Mouse (Mus musculus) CH12.LX (cell line): ENCODE data around the gene Higd1c. TPM values are rescaled to one million over a fixed set of nuclear protein-coding genes. Genes with fewer than 3 reads are reported as not detected.

Experiments used
- DNase-seq: peaks from one replicate; pipeline ENCODE4 v3.0.0-alpha.2; 2013; ENCODE audit errors: extremely low read depth
- H3K27ac ChIP-seq: 2 replicates; pipeline ENCODE4 v1.5.1; 2012; ENCODE audit warnings: low read depth, mild to moderate bottlenecking, control low read depth, moderate library complexity; ENCODE audit not compliant: insufficient read depth
- H3K27me3 ChIP-seq: replicated peaks from 2 replicates; pipeline ENCODE3; 2012; ENCODE audit warnings: inconsistent platforms
- H3K36me3 ChIP-seq, 2 experiments: replicated peaks in 1 of 2; 2 replicates each; pipeline versions ENCODE3 to v1.6.1; 2012; ENCODE audit warnings: inconsistent platforms in 1 of 2, low read length in 1 of 2, mild to moderate bottlenecking in 1 of 2, mixed read lengths in 1 of 2, moderate library complexity in 1 of 2; ENCODE audit not compliant: control insufficient read depth in 1 of 2, insufficient read depth in 1 of 2
- H3K4me1 ChIP-seq, 2 experiments: 2 replicates each; pipeline ENCODE4 v1.6.1; 2012; ENCODE audit warnings: inconsistent platforms in 1 of 2, moderate library complexity in 1 of 2; ENCODE audit not compliant: insufficient read depth in 2 of 2, control insufficient read depth in 1 of 2
- H3K4me2 ChIP-seq: 2 replicates; pipeline ENCODE4 v1.6.1; 2012; ENCODE audit warnings: low read depth, mild to moderate bottlenecking, control low read depth; ENCODE audit not compliant: poor library complexity, insufficient read depth, severe bottlenecking
- H3K4me3 ChIP-seq, 3 experiments: fragments of 150-350 bp in 1 of 3; sonication (generic) in 1 of 3; replicated peaks in 1 of 3; 2 replicates each; pipeline versions ENCODE3 to v1.5.1; 2011 to 2012; ENCODE audit warnings: low read depth in 2 of 3, low read length in 2 of 3, mild to moderate bottlenecking in 2 of 3, moderate library complexity in 2 of 3, control low read depth in 1 of 3, improper control_type of control experiment in 1 of 3, inconsistent platforms in 1 of 3, mixed read lengths in 1 of 3; ENCODE audit not compliant: poor library complexity in 1 of 3
- H3K79me2 ChIP-seq: replicated peaks from 2 replicates; pipeline ENCODE4 v1.6.1; 2012; ENCODE audit warnings: mild to moderate bottlenecking, moderate library complexity; ENCODE audit not compliant: control insufficient read depth, poor library complexity, insufficient read depth, severe bottlenecking; ENCODE audit errors: extremely low read depth
- H3K9ac ChIP-seq: 2 replicates; pipeline ENCODE4 v1.6.1; 2012; ENCODE audit warnings: low read depth, mild to moderate bottlenecking, control low read depth, moderate library complexity; ENCODE audit not compliant: insufficient read depth
- H3K9me3 ChIP-seq: replicated peaks from 2 replicates; pipeline ENCODE3; 2012; ENCODE audit warnings: low read length, inconsistent platforms, mixed read lengths
- BHLHE40 ChIP-seq: IDR thresholded peaks from 2 replicates; pipeline ENCODE4 v1.6.1; 2011; ENCODE audit warnings: mild to moderate bottlenecking, low read depth, low read length, improper control_type of control experiment
- ELF1 ChIP-seq: IDR thresholded peaks from 2 replicates; pipeline ENCODE4 v1.6.1; 2014; ENCODE audit warnings: low read depth, mild to moderate bottlenecking, inconsistent platforms, low read length, improper control_type of control experiment
- IRF4 ChIP-seq: IDR thresholded peaks from 2 replicates; pipeline ENCODE4 v1.6.1; 2014; ENCODE audit warnings: low read depth, mild to moderate bottlenecking, inconsistent platforms, low read length, improper control_type of control experiment
- JUND ChIP-seq: conservative IDR thresholded peaks from 2 replicates; pipeline ENCODE4 v1.6.1; 2011; ENCODE audit warnings: low read depth, low read length, improper control_type of control experiment
- MEF2A ChIP-seq: IDR thresholded peaks from 2 replicates; pipeline ENCODE4 v1.6.1; 2014; ENCODE audit warnings: low read depth, mild to moderate bottlenecking, inconsistent platforms, low read length, improper control_type of control experiment, borderline replicate concordance
- POLR2A ChIP-seq: IDR thresholded peaks from 2 replicates; pipeline ENCODE4 v1.6.1; 2011; ENCODE audit warnings: low read depth, mild to moderate bottlenecking, improper control_type of control experiment, low read length
- RAD21 ChIP-seq: IDR thresholded peaks from 2 replicates; pipeline ENCODE4 v1.6.1; 2011; ENCODE audit warnings: low read depth, mild to moderate bottlenecking, low read length, improper control_type of control experiment, moderate library complexity
- RCOR1 ChIP-seq: conservative IDR thresholded peaks from 2 replicates; pipeline ENCODE4 v1.6.1; 2012; ENCODE audit warnings: low read depth, mild to moderate bottlenecking, inconsistent platforms, low read length, improper control_type of control experiment
- SMC3 ChIP-seq: IDR thresholded peaks from 2 replicates; pipeline ENCODE4 v1.6.1; 2011; ENCODE audit warnings: low read depth, low read length, improper control_type of control experiment
- TCF12 ChIP-seq: IDR thresholded peaks from 2 replicates; pipeline ENCODE4 v1.6.1; 2014; ENCODE audit warnings: low read depth, mild to moderate bottlenecking, inconsistent platforms, low read length, improper control_type of control experiment
- UBTF ChIP-seq: IDR thresholded peaks from 2 replicates; pipeline ENCODE4 v1.6.1; 2012; ENCODE audit warnings: low read depth, mild to moderate bottlenecking, inconsistent platforms, low read length, improper control_type of control experiment, moderate library complexity
- USF2 ChIP-seq: conservative IDR thresholded peaks from 2 replicates; pipeline ENCODE4 v1.6.1; 2011; ENCODE audit warnings: low read depth, low read length, improper control_type of control experiment
- ZC3H11A ChIP-seq: IDR thresholded peaks from 2 replicates; pipeline ENCODE4 v1.6.1; 2012; ENCODE audit warnings: low read depth, mild to moderate bottlenecking, inconsistent platforms, low read length, improper control_type of control experiment
- dilution Hi-C: fragments of 300-500 bp; cut with MboI; formaldehyde crosslinking; loops from 2 replicates; pipeline ENCODE4 v1.14.3; 2020; ENCODE audit warnings: low sequenced_read_pairs; ENCODE audit not compliant: extremely low pct_unique_long_range_greater_than_20kb, extremely low pct_ligation_motif_present
- in situ Hi-C: fragments of 300-500 bp; cut with MboI; formaldehyde crosslinking; loops from 3 replicates; pipeline ENCODE4 v1.14.3; 2019; ENCODE audit warnings: low sequenced_read_pairs, low pct_ligation_motif_present, low pct_unique_long_range_greater_than_20kb, mixed read lengths
- polyA plus RNA-seq: library from polyadenylated mRNA; unstranded; fragments of >175 nt; gene quantifications from 2 replicates; pipeline ENCODE4 v1.2.1, GENCODE M21; 2012; ENCODE audit warnings: low read depth; ENCODE audit not compliant: insufficient read length
- total RNA-seq, 2 experiments: library from RNA; depleted of rRNA; stranded (reverse); fragments of 300-350 nt in 1 of 2; fragments of >200 nt in 1 of 2; gene quantifications; 2 replicates each; pipeline ENCODE4 v1.2.3; 2012 to 2014

The Higd1c gene
- total and polyA plus RNA-seq, 3 experiments: not detected

DNA sequence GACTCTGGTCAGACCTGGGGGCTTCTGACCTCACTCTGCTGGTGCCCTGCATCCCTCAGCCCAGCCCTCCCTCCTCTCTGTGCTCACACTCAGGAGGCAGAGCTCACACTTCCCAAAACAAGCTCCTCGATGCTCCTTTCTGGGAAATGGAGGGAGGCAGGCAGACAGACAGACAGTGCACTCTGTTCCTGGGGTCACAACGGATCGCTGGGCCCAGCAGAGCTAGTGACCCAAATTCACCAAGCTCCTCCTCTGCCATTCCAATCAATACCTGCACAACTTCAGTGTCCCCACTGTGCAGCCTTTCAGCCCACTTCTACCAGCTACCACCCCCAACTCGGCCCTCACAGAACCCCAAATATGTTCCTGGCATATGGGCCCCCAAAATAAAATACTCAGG, 37.5 kb downstream of the Higd1c start:
- in situ Hi-C loops: no loop called here
- no peak overlapping the region for H3K27ac ChIP-seq
- H3K4me2 ChIP-seq: no peak overlapping the region
- TF ChIP-seq RCOR1 (no peak), SMC3 (no peak), TCF12 (no peak), BHLHE40 (no peak), MEF2A (no peak)
- no peak for DNase-seq
- H3K9ac ChIP-seq: no peak overlapping the region
- H3K27me3 ChIP-seq: no peaks in the 10 kb centered on the region
- no peak overlapping the region for H3K4me3 ChIP-seq
- peaks cover 50 to 95% of the 10 kb centered on the region in 2 experiments for H3K36me3 ChIP-seq
- H3K4me1 ChIP-seq: no peaks in the 10 kb centered on the region
- H3K79me2 ChIP-seq: no peaks in the 10 kb centered on the region
- dilution Hi-C loops: no loop called here
- H3K9me3 ChIP-seq: no peaks in the 10 kb centered on the region

DNA sequence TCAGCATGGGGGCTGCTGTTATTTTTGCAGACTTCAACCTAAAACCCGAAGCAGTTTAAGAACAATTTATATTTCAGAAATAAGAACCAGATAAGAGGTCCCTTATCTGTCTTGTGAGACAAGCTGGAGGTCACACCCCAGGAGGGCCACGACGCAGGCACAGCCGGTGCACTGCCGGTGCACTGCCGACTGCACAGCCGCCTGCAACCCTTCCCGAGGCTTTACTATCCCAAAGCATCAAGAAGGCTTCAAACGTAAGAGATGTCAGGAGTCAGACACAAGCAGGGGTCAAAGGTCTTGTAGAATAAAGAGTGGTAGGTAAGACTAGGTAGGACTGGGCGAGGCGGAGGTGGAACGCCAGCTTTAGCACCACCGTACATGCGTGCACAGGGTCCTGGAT, 38.0 kb downstream of the Higd1c start:
- Histone ChIP-seq H3K79me2 (no peaks in the 10 kb centered on the region), H3K27me3 (no peaks in the 10 kb centered on the region), H3K36me3 (peaks cover 48 to 92% of the 10 kb centered on the region in 2 experiments), H3K4me1 (no peaks in the 10 kb centered on the region), H3K27ac (no peak overlapping the region), H3K4me3 (no peak overlapping the region), H3K9me3 (no peaks in the 10 kb centered on the region), H3K9ac (no peak overlapping the region), H3K4me2 (no peak overlapping the region)
- in situ Hi-C loops (no loop called here), dilution Hi-C loops (no loop called here)
- TF ChIP-seq RAD21: no peak
- no peak for DNase-seq

DNA sequence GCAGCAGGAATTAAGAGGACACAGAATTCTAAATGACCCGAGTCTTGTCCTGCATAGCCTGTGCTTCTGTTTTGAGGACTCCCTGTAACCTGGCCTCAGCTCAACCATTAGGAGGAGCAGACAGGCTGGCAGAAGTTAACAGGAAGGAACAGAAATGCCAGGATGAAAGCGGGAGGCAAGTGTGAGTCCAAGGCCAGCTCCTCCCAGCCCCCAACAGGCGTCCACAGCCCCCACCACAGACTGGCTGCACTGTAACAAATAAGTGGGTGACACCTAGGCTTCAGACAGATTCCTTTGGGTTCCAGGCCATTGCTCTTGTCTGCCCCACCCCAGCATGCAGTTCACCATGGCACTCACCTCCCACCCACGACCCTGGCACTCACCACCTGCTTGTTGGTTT, 38.5 kb downstream of the Higd1c start:
- Histone ChIP-seq H3K4me1 (no peaks in the 10 kb centered on the region), H3K4me3 (no peak overlapping the region), H3K9ac (no peak overlapping the region), H3K27me3 (no peaks in the 10 kb centered on the region), H3K4me2 (no peak overlapping the region), H3K27ac (no peak overlapping the region), H3K36me3 (peaks cover 46 to 91% of the 10 kb centered on the region in 2 experiments), H3K9me3 (no peaks in the 10 kb centered on the region), H3K79me2 (no peaks in the 10 kb centered on the region)
- DNase-seq: no peak
- in situ Hi-C loops (no loop called here), dilution Hi-C loops (no loop called here)
- no peak for TF ChIP-seq USF2
- TF ChIP-seq POLR2A: no peak
- TF ChIP-seq UBTF: no peak
- no peak for TF ChIP-seq JUND
- no peak for TF ChIP-seq RAD21
- no peak for TF ChIP-seq ELF1
- TF ChIP-seq ZC3H11A: no peak
- no peak for TF ChIP-seq IRF4
